Mouse (Mus musculus): Measurements from ENCODE around the gene Gipc3. TPM values are rescaled to one million over a fixed set of nuclear protein-coding genes. Genes with fewer than 3 reads are reported as not detected.

Gene Gipc3
- polyA plus RNA-seq, 1 experiment from 2014 or later, result 0.07 TPM

- H3K27me3 ChIP-seq, result peaks cover 8% of the 10 kb centered on the region; the same call in 1 of the 2 replicates
- H3K4me3 ChIP-seq, result no peak overlapping the region
- peak overlapping the region; percentile 53; the same call in 1 of the 2 replicates for H3K4me2 ChIP-seq
- peaks cover 49% of the 10 kb centered on the region for H3K36me3 ChIP-seq
- ATAC-seq (ENCODE audit: borderline replicate concordance, extremely low read depth, low FRiP score, low TSS enrichment), result 0 out of 2 replicates have a peak, but pooled peaks have one; percentile 3
- no peaks in the 10 kb centered on the region for H3K9me3 ChIP-seq
- H3K4me1 ChIP-seq, result peaks cover 49% of the 10 kb centered on the region
- WGBS, result 29% methylated on average over 2 of the region's 2 CpGs
- peak overlapping the region; percentile 93 for H3K27ac ChIP-seq
- H3K9ac ChIP-seq, result no peak overlapping the region
These were observed 15.1 kb downstream of the Gipc3 start for GRCm38 (mm10) chr10:81327959-81328358.

GRCm38 (mm10) chr10:81326858-81327257, 16.2 kb downstream of the Gipc3 start:
- ATAC-seq (ENCODE audit: borderline replicate concordance, extremely low read depth, low FRiP score, low TSS enrichment), result no peak
- H3K9ac ChIP-seq, result no peak overlapping the region
- WGBS, result 69% methylated on average over 6 of the region's 6 CpGs

GRCm38 (mm10) chr10:81325781-81326180, 17.3 kb downstream of the Gipc3 start:
- no peak overlapping the region for H3K9ac ChIP-seq
- no peak overlapping the region for H3K4me2 ChIP-seq
- WGBS, result 86% methylated on average over 18 of the region's 18 CpGs
- H3K4me3 ChIP-seq, result no peak overlapping the region
- ATAC-seq (ENCODE audit: borderline replicate concordance, extremely low read depth, low FRiP score, low TSS enrichment), result no peak
- H3K27me3 ChIP-seq, result no peaks in the 10 kb centered on the region
- H3K36me3 ChIP-seq, result peaks cover 56% of the 10 kb centered on the region
- H3K4me1 ChIP-seq, result peaks cover 45% of the 10 kb centered on the region
- H3K27ac ChIP-seq, result no peak overlapping the region
- H3K9me3 ChIP-seq, result no peaks in the 10 kb centered on the region

More at GRCm38 (mm10) chr10:81326858-81327257, 16.2 kb downstream of the Gipc3 start:
- Histone ChIP-seq H3K9me3 (no peaks in the 10 kb centered on the region), H3K4me1 (peaks cover 49% of the 10 kb centered on the region), H3K36me3 (peaks cover 56% of the 10 kb centered on the region), H3K27ac (peak overlapping the region; percentile 93), H3K27me3 (no peaks in the 10 kb centered on the region), H3K4me3 (no peak overlapping the region), H3K4me2 (0 out of 2 replicates have a peak overlapping the region, but pooled peaks have one; percentile 7)

- Histone ChIP-seq H3K4me2 (no peak overlapping the region), H3K4me1 (peaks cover 39% of the 10 kb centered on the region), H3K27me3 (no peaks in the 10 kb centered on the region), H3K27ac (no peak overlapping the region), H3K36me3 (peaks cover 56% of the 10 kb centered on the region), H3K9ac (no peak overlapping the region), H3K9me3 (no peaks in the 10 kb centered on the region), H3K4me3 (no peak overlapping the region)
- ATAC-seq (ENCODE audit: borderline replicate concordance, extremely low read depth, low FRiP score, low TSS enrichment), result no peak
- WGBS, result 93% methylated on average over 21 of the region's 21 CpGs
These were observed 17.9 kb downstream of the Gipc3 start for GRCm38 (mm10) chr10:81325176-81325575.

GRCm38 (mm10) chr10:81323791-81324530, 19.1 kb downstream of the Gipc3 start:
- Histone ChIP-seq H3K27me3 (no peaks in the 10 kb centered on the region), H3K36me3 (peaks cover 56% of the 10 kb centered on the region), H3K9ac (no peak overlapping the region), H3K27ac (no peak overlapping the region), H3K4me1 (peaks cover 38% of the 10 kb centered on the region), H3K4me2 (no peak overlapping the region), H3K9me3 (no peaks in the 10 kb centered on the region), H3K4me3 (no peak overlapping the region)
- WGBS, result 90% methylated on average over 18 of the region's 18 CpGs
- ATAC-seq (ENCODE audit: borderline replicate concordance, extremely low read depth, low FRiP score, low TSS enrichment), result no peak

GRCm38 (mm10) chr10:81323141-81323775, 19.8 kb downstream of the Gipc3 start:
- Histone ChIP-seq H3K27ac (no peak overlapping the region), H3K9me3 (no peaks in the 10 kb centered on the region), H3K4me1 (peaks cover 38% of the 10 kb centered on the region), H3K4me3 (no peak overlapping the region), H3K4me2 (no peak overlapping the region), H3K9ac (no peak overlapping the region), H3K36me3 (peaks cover 56% of the 10 kb centered on the region), H3K27me3 (no peaks in the 10 kb centered on the region)
- no peak for ATAC-seq (ENCODE audit: borderline replicate concordance, extremely low read depth, low FRiP score, low TSS enrichment)
- WGBS, result 92% methylated on average over 23 of the region's 23 CpGs

- no peaks in the 10 kb centered on the region for H3K9me3 ChIP-seq
- no peak overlapping the region; the same call in 1 of the 2 replicates for H3K4me3 ChIP-seq
- peaks cover 59% of the 10 kb centered on the region for H3K36me3 ChIP-seq
- 87% methylated on average over 27 of the region's 27 CpGs for WGBS
- H3K27me3 ChIP-seq, result no peaks in the 10 kb centered on the region
- H3K27ac ChIP-seq, result no peak overlapping the region
- peak overlapping the region; percentile 88; the same call in 1 of the 2 replicates for H3K9ac ChIP-seq
- peak overlapping the region; percentile 76 for H3K4me2 ChIP-seq
- ATAC-seq (ENCODE audit: borderline replicate concordance, extremely low read depth, low FRiP score, low TSS enrichment), result no peak
- peaks cover 38% of the 10 kb centered on the region for H3K4me1 ChIP-seq
These were observed 20.6 kb downstream of the Gipc3 start for GRCm38 (mm10) chr10:81322444-81322843.

- peak overlapping the region; percentile 76 for H3K4me2 ChIP-seq
- H3K36me3 ChIP-seq, result peaks cover 49% of the 10 kb centered on the region
- peaks cover 48% of the 10 kb centered on the region for H3K4me1 ChIP-seq
- H3K27me3 ChIP-seq, result no peaks in the 10 kb centered on the region
- H3K4me3 ChIP-seq, result peak overlapping the region; percentile 94
- no peak for ATAC-seq (ENCODE audit: borderline replicate concordance, extremely low read depth, low FRiP score, low TSS enrichment)
- peak overlapping the region; percentile 88 for H3K9ac ChIP-seq
- 2% methylated on average over 20 of the region's 20 CpGs for WGBS
- peak overlapping the region; percentile 88 for H3K27ac ChIP-seq
- no peaks in the 10 kb centered on the region for H3K9me3 ChIP-seq
These were observed 21.6 kb downstream of the Gipc3 start for GRCm38 (mm10) chr10:81321436-81321835.

- H3K9ac ChIP-seq, result peak within 1 kb of the TSS; percentile 88
- H3K4me2 ChIP-seq, result peak within 1 kb of the TSS; percentile 76
- ATAC-seq (ENCODE audit: borderline replicate concordance, extremely low read depth, low FRiP score, low TSS enrichment), result peak; percentile 93
- peaks cover 47% of the 10 kb centered on the region for H3K36me3 ChIP-seq
- H3K27me3 ChIP-seq, result no peaks in the 10 kb centered on the region
- WGBS, result under 1% methylated on average over 68 of the region's 68 CpGs
- H3K9me3 ChIP-seq, result no peaks in the 10 kb centered on the region
- H3K4me1 ChIP-seq, result peaks cover 52% of the 10 kb centered on the region
- H3K27ac ChIP-seq, result peak within 1 kb of the TSS; percentile 89
- H3K4me3 ChIP-seq, result peak within 1 kb of the TSS; percentile 94
These were observed 22.3 kb downstream of the Gipc3 start, which contains the start of gene Cactin for GRCm38 (mm10) chr10:81320550-81321347. TSS of gene Cactin (plus strand) at chr10:81321103.

- Histone ChIP-seq H3K4me3 (peak overlapping the region; percentile 94), H3K36me3 (peaks cover 47% of the 10 kb centered on the region), H3K9me3 (no peaks in the 10 kb centered on the region), H3K9ac (peak overlapping the region; percentile 39), H3K4me2 (peak overlapping the region; percentile 64), H3K27me3 (no peaks in the 10 kb centered on the region), H3K4me1 (peaks cover 52% of the 10 kb centered on the region), H3K27ac (peak overlapping the region; percentile 89)
- 1% methylated on average over 38 of the region's 38 CpGs for WGBS
- no peak; the same call in 1 of the 2 replicates for ATAC-seq (ENCODE audit: borderline replicate concordance, extremely low read depth, low FRiP score, low TSS enrichment)
These were observed 23.1 kb downstream of the Gipc3 start for GRCm38 (mm10) chr10:81319741-81320549.

GRCm38 (mm10) chr10:81319330-81319699, 23.8 kb downstream of the Gipc3 start:
- H3K9ac ChIP-seq, result peak overlapping the region; percentile 39
- WGBS, result 24% methylated on average over 8 of the region's 8 CpGs
- H3K9me3 ChIP-seq, result no peaks in the 10 kb centered on the region
- ATAC-seq (ENCODE audit: borderline replicate concordance, extremely low read depth, low FRiP score, low TSS enrichment), result no peak
- H3K36me3 ChIP-seq, result peaks cover 46% of the 10 kb centered on the region
- peaks cover 52% of the 10 kb centered on the region for H3K4me1 ChIP-seq
- H3K27ac ChIP-seq, result peak overlapping the region; percentile 89
- peak overlapping the region; percentile 64 for H3K4me2 ChIP-seq
- H3K27me3 ChIP-seq, result no peaks in the 10 kb centered on the region
- H3K4me3 ChIP-seq, result peak overlapping the region; percentile 94
